27 mouse cellular contexts compared by ENCODE assay signal in genomic region chr7:129908826-129909225, GRCm38 (mm10).
"Had no signal": no experiment of that assay in that cellular context is flagged by ENCODE, and none has a peak within 500 bp of the region (broad histone marks: within the 10 kb centered on the region; RNA-seq: fewer than 3 reads in every experiment).

No protein-coding gene starts in this region.

- H3K4me2 ChIP-seq: embryonic facial prominence, embryonic 12.5 days; embryonic facial prominence, embryonic 13.5 days; embryonic facial prominence, embryonic 15.5 days; forebrain, embryonic 12.5 days; forebrain, embryonic 13.5 days; forebrain, embryonic 15.5 days had no signal

- H3K4me1 ChIP-seq: embryonic facial prominence, embryonic 10.5 days; embryonic facial prominence, embryonic 12.5 days; embryonic facial prominence, embryonic 15.5 days; forebrain, embryonic 10.5 days; forebrain, embryonic 12.5 days; forebrain, embryonic 13.5 days; forebrain, embryonic 15.5 days had no signal

- H3K27ac ChIP-seq: embryonic facial prominence, embryonic 10.5 days; embryonic facial prominence, embryonic 12.5 days; embryonic facial prominence, embryonic 13.5 days; embryonic facial prominence, embryonic 15.5 days; forebrain, embryonic 10.5 days; forebrain, embryonic 12.5 days; forebrain, embryonic 13.5 days; forebrain, embryonic 15.5 days; gastrocnemius, adult 2 months; heart, adult 2 months had no signal

- H3K27me3 ChIP-seq: embryonic facial prominence, embryonic 12.5 days; embryonic facial prominence, embryonic 13.5 days; embryonic facial prominence, embryonic 15.5 days; forebrain, embryonic 12.5 days; forebrain, embryonic 13.5 days; forebrain, embryonic 15.5 days had no signal

- DNase-seq: cerebellum, adult 8-10 months; cerebellum, adult 9-10 months; cerebellum, adult 9-11 months; cerebellum, postnatal 10 days; cerebellum, postnatal 14 days; cerebellum, postnatal 25 days; cerebellum, postnatal 36 days; embryo, embryonic 11 days; forebrain, postnatal 0 days; gastrocnemius, adult 2 months; gastrocnemius, postnatal 10 days; gastrocnemius, postnatal 14 days; gastrocnemius, postnatal 25 days; gastrocnemius, postnatal 36 days; heart, adult 18-20 months; heart, adult 2 months had no signal

- H3K9ac ChIP-seq: embryonic facial prominence, embryonic 12.5 days; embryonic facial prominence, embryonic 13.5 days; embryonic facial prominence, embryonic 15.5 days; forebrain, embryonic 12.5 days; forebrain, embryonic 13.5 days; forebrain, embryonic 15.5 days; forebrain, postnatal 0 days had no signal

- H3K4me3 ChIP-seq: embryonic facial prominence, embryonic 10.5 days; embryonic facial prominence, embryonic 12.5 days; embryonic facial prominence, embryonic 13.5 days; embryonic facial prominence, embryonic 15.5 days; erythroblast, embryonic 14.5 days; forebrain, embryonic 10.5 days; forebrain, embryonic 12.5 days; forebrain, embryonic 13.5 days; forebrain, embryonic 15.5 days; gastrocnemius, adult 2 months; heart, adult 2 months had no signal

- ATAC-seq: forebrain, embryonic 13.5 days; forebrain, embryonic 14.5 days; forebrain, embryonic 15.5 days; forebrain, embryonic 16.5 days; forebrain, postnatal 0 days had no signal

- H3K9me3 ChIP-seq: embryonic facial prominence, embryonic 10.5 days; embryonic facial prominence, embryonic 12.5 days; embryonic facial prominence, embryonic 13.5 days; embryonic facial prominence, embryonic 15.5 days; forebrain, embryonic 10.5 days; forebrain, embryonic 12.5 days; forebrain, embryonic 13.5 days; forebrain, embryonic 15.5 days had no signal

- H3K36me3 ChIP-seq: embryonic facial prominence, embryonic 10.5 days; embryonic facial prominence, embryonic 12.5 days; embryonic facial prominence, embryonic 13.5 days; embryonic facial prominence, embryonic 15.5 days; forebrain, embryonic 10.5 days; forebrain, embryonic 12.5 days; forebrain, embryonic 15.5 days had no signal
